Mouse (Mus musculus) spleen, postnatal 36 days (tissue): ENCODE data around the gene Sugt1.

Experiments
- DNase-seq, 2 experiments: peaks; one replicate each; pipeline ENCODE4 v3.0.0; 2022; ENCODE audit warnings: low spot score in 2 of 2, mixed read lengths in 1 of 2

Sugt1 gene

GRCm38 (mm10) chr14:79606867-79607266 is 19.4 kb downstream of the Sugt1 start:
- no peak for DNase-seq

- no peak for DNase-seq
Observed at GRCm38 (mm10) chr14:79607352-79607751, 19.9 kb downstream of the Sugt1 start.

- no peak for DNase-seq
Observed at GRCm38 (mm10) chr14:79608286-79608685, 20.8 kb downstream of the Sugt1 start.

GRCm38 (mm10) chr14:79617121-79617828 is 29.8 kb downstream of the Sugt1 start:
- DNase-seq, result no peak

GRCm38 (mm10) chr14:79619802-79620201 is 32.3 kb downstream of the Sugt1 start:
- DNase-seq, result no peak

- DNase-seq, result no peak
Observed at GRCm38 (mm10) chr14:79621143-79621542, 33.7 kb downstream of the Sugt1 start.

- no peak for DNase-seq
Observed at GRCm38 (mm10) chr14:79632330-79632729, 44.8 kb downstream of the Sugt1 start.

GRCm38 (mm10) chr14:79633196-79633595 is 45.7 kb downstream of the Sugt1 start:
- no peak for DNase-seq

GRCm38 (mm10) chr14:79636814-79637213 is 49.3 kb downstream of the Sugt1 start:
- DNase-seq, result no peak

- DNase-seq, result no peak
Observed at GRCm38 (mm10) chr14:79642063-79642462, 54.6 kb downstream of the Sugt1 start.

- no peak for DNase-seq
Observed at GRCm38 (mm10) chr14:79645378-79645777, 57.9 kb downstream of the Sugt1 start.

- DNase-seq, result no peak
Observed at GRCm38 (mm10) chr14:79649680-79650079, 62.2 kb downstream of the Sugt1 start.

GRCm38 (mm10) chr14:79652654-79653053 is 65.2 kb downstream of the Sugt1 start:
- no peak for DNase-seq

- DNase-seq, result no peak
Observed at GRCm38 (mm10) chr14:79658286-79658685, 70.8 kb downstream of the Sugt1 start.

GRCm38 (mm10) chr14:79658748-79659508 is 71.4 kb downstream of the Sugt1 start:
- no peak for DNase-seq

GRCm38 (mm10) chr14:79660467-79660866 is 73.0 kb downstream of the Sugt1 start:
- DNase-seq, result no peak

- peak; percentile 54 to 57 for DNase-seq
Observed at GRCm38 (mm10) chr14:79661005-79661917, 73.8 kb downstream of the Sugt1 start.

- DNase-seq, result no peak
Observed at GRCm38 (mm10) chr14:79662001-79662400, 74.5 kb downstream of the Sugt1 start, which contains the start of gene Cnmd. Gene Cnmd (minus strand): TSS chr14:79662170.

- no peak for DNase-seq
Observed at GRCm38 (mm10) chr14:79671008-79671407, 83.5 kb downstream of the Sugt1 start.

- DNase-seq, result no peak
Observed at GRCm38 (mm10) chr14:79672567-79672966, 85.1 kb downstream of the Sugt1 start.

GRCm38 (mm10) chr14:79673083-79674013 is 85.9 kb downstream of the Sugt1 start:
- no peak for DNase-seq
